Mouse (Mus musculus) left cerebral cortex, adult 2 months (tissue): ENCODE measurements around the gene Rtn4r. TPM values are rescaled to one million over a fixed set of nuclear protein-coding genes. Genes with fewer than 3 reads are reported as not detected.
"Not testable (repeated sequence)": the region's sequence is repeated elsewhere in the genome, so short reads cannot be mapped to it uniquely, and the experiment has no call there.

Experiments used
- DNase-seq, 2 experiments: peaks; one replicate each; pipeline ENCODE4 v3.0.0; 2021 to 2022; ENCODE audit warnings: low spot score in 2 of 2, mixed read lengths in 1 of 2; ENCODE audit errors: extremely low spot score in 1 of 2
- H3K27ac ChIP-seq: fragments of 200-600 bp; 2 replicates; pipeline ENCODE4 v1.8.1; 2022
- H3K4me3 ChIP-seq: fragments of 200-600 bp; 2 replicates; pipeline ENCODE4 v1.8.1; 2022
- CTCF ChIP-seq: fragments of 200-600 bp; IDR thresholded peaks from 2 replicates; pipeline ENCODE4 v1.8.1; 2022; ENCODE audit warnings: antibody characterized with exemption, mild to moderate bottlenecking, moderate library complexity
- intact Hi-C: fragments of 180-260 bp; cut with DNase I; formaldehyde crosslinking; loops from one replicate; pipeline ENCODE4 v1.15.1; 2025
- total RNA-seq, 2 experiments: library from RNA; stranded (reverse); gene quantifications; 2 replicates each; pipeline ENCODE4 v1.2.3; 2021

Gene Rtn4r
- total RNA-seq, 2 experiments from 2014 or later = 138 to 147 TPM

GRCm38 (mm10) chr16:18182766-18183165 lies 55.3 kb downstream of the Rtn4r start:
- intact Hi-C loops = no loop called here
- no peak for TF ChIP-seq CTCF

GRCm38 (mm10) chr16:18185715-18186449 lies 58.4 kb downstream of the Rtn4r start:
- H3K27ac ChIP-seq = no peak overlapping the region
- TF ChIP-seq CTCF = no peak
- no peak overlapping the region for H3K4me3 ChIP-seq
- intact Hi-C loops = no loop called here
- no peak for DNase-seq

More at GRCm38 (mm10) chr16:18182766-18183165, 55.3 kb downstream of the Rtn4r start:
- no peak overlapping the region for H3K27ac ChIP-seq
- no peak overlapping the region for H3K4me3 ChIP-seq
- no peak for DNase-seq

- no peak for TF ChIP-seq CTCF
- DNase-seq = no peak
- intact Hi-C loops = no loop called here
- Histone ChIP-seq H3K27ac (no peak overlapping the region), H3K4me3 (no peak overlapping the region)
These were observed 59.4 kb downstream of the Rtn4r start for GRCm38 (mm10) chr16:18186798-18187197.

GRCm38 (mm10) chr16:18187221-18187620 lies 59.8 kb downstream of the Rtn4r start:
- intact Hi-C loops = no loop called here

GRCm38 (mm10) chr16:18191006-18191405 lies 63.6 kb downstream of the Rtn4r start:
- H3K4me3 ChIP-seq = no peak overlapping the region
- H3K27ac ChIP-seq = no peak overlapping the region
- intact Hi-C loops = no loop called here
- TF ChIP-seq CTCF = no peak
- no peak for DNase-seq

More at GRCm38 (mm10) chr16:18187221-18187620, 59.8 kb downstream of the Rtn4r start:
- TF ChIP-seq CTCF = no peak
- H3K4me3 ChIP-seq = no peak overlapping the region
- no peak for DNase-seq
- H3K27ac ChIP-seq = no peak overlapping the region

- intact Hi-C loops = no loop called here
- no peak for TF ChIP-seq CTCF
- Histone ChIP-seq H3K4me3 (no peak overlapping the region), H3K27ac (peak overlapping the region; percentile 87)
- DNase-seq = no peak
These were observed 67.0 kb downstream of the Rtn4r start for GRCm38 (mm10) chr16:18194208-18194985.

- Histone ChIP-seq H3K4me3 (no peak overlapping the region), H3K27ac (peak overlapping the region; percentile 87)
- TF ChIP-seq CTCF = no peak
- intact Hi-C loops = loop anchor here (1.0 kb wide), 3 partner anchors 22 to 64 kb away; no protein-coding TSS in a partner anchor
- DNase-seq = peak; percentile 74 to 78
These were observed 67.6 kb downstream of the Rtn4r start for GRCm38 (mm10) chr16:18195068-18195467.

GRCm38 (mm10) chr16:18195561-18195960 lies 68.1 kb downstream of the Rtn4r start:
- intact Hi-C loops = loop anchor here (1.0 kb wide), 3 partner anchors 22 to 64 kb away; no protein-coding TSS in a partner anchor

GRCm38 (mm10) chr16:18197881-18198280 lies 70.4 kb downstream of the Rtn4r start:
- Histone ChIP-seq H3K4me3 (no peak overlapping the region), H3K27ac (peak overlapping the region; percentile 50; the same call in 1 of the 2 replicates)
- intact Hi-C loops = no loop called here
- no peak for TF ChIP-seq CTCF
- peak in 1 of 2 experiments; percentile 21 for DNase-seq

More at GRCm38 (mm10) chr16:18195561-18195960, 68.1 kb downstream of the Rtn4r start:
- not testable (repeated sequence) for DNase-seq, H3K4me3 ChIP-seq
- H3K27ac ChIP-seq = peak overlapping the region; percentile 87; the same call in 1 of the 2 replicates

GRCm38 (mm10) chr16:18198365-18199098 lies 71.1 kb downstream of the Rtn4r start:
- H3K27ac ChIP-seq = peak overlapping the region; percentile 50; the same call in 1 of the 2 replicates

GRCm38 (mm10) chr16:18200062-18200461 lies 72.6 kb downstream of the Rtn4r start:
- DNase-seq = no peak
- intact Hi-C loops = no loop called here
- TF ChIP-seq CTCF = no peak
- Histone ChIP-seq H3K4me3 (no peak overlapping the region), H3K27ac (no peak overlapping the region)

More at GRCm38 (mm10) chr16:18198365-18199098, 71.1 kb downstream of the Rtn4r start:
- no peak for DNase-seq
- intact Hi-C loops = no loop called here
- TF ChIP-seq CTCF = no peak
- H3K4me3 ChIP-seq = no peak overlapping the region
